Comparison of ENCODE assay signal across 11 mouse cellular contexts in genomic region chr2:62293846-62294245, GRCm38 (mm10).
DNase-seq lines count a peak whose midpoint lies in the region; ATAC-seq and TF ChIP-seq lines count a peak whose summit lies in the region.
"Had no signal": no experiment of that assay in that cellular context is flagged by ENCODE, and none has a peak within 500 bp of the region (broad histone marks: within the 10 kb centered on the region; RNA-seq: fewer than 3 reads in every experiment).

No protein-coding gene starts in this region.

- peak overlapping the region; percentile 29; the same call in 1 of the 2 replicates for H3K27ac ChIP-seq in layer of hippocampus, adult 2 months
- no peak overlapping the region for H3K27ac ChIP-seq in MEL (ENCODE audit: control insufficient read depth, low read depth, low read length)
- H3K27ac ChIP-seq: embryonic facial prominence, embryonic 12.5 days; liver, embryonic 14.5 days had no signal

- H3K9ac ChIP-seq in MEL (ENCODE audit: control insufficient read depth, low read depth, low read length, poor library complexity, severe bottlenecking) = no peak overlapping the region
- H3K9ac ChIP-seq: embryonic facial prominence, embryonic 12.5 days; liver, embryonic 14.5 days had no signal

- TF ChIP-seq POLR2A in MEL (IDR thresholded peaks at IDR 0.05; ENCODE audit: control insufficient read depth in 1 of 2, insufficient read depth in 1 of 2, low read depth in 1 of 2, low read length in 2 of 2, poor library complexity in 1 of 2) = no peak

- no peaks in the 10 kb centered on the region for H3K27me3 ChIP-seq in MEL (ENCODE audit: control insufficient read depth in 1 of 2, insufficient read depth in 2 of 2, low read length in 2 of 2)
- H3K27me3 ChIP-seq: embryonic facial prominence, embryonic 12.5 days had no signal

- DNase-seq in layer of hippocampus, adult 2 months (ENCODE audit: low spot score in 2 of 2) = peak in 1 of 2 experiments; percentile 27
- no peak for DNase-seq in layer of hippocampus, adult 8-10 months (ENCODE audit: low spot score in 2 of 2)
- DNase-seq in 416B (ENCODE audit: low read depth) (peak; percentile 84), MEL (ENCODE audit: low read depth, low spot score) (peak; percentile 14)
- DNase-seq in heart, adult 8-10 months (ENCODE audit: low spot score) = no peak
- DNase-seq in left cerebral cortex, adult 11 months (ENCODE audit: low spot score) = no peak
- DNase-seq: cerebellum, adult 9-10 months; lung, postnatal 4 days had no signal

- ATAC-seq in hematopoietic stem cell, adult 5-6 weeks (replicated peaks in 1 of 2; ENCODE audit: insufficient read depth in 1 of 2, low FRiP score in 2 of 2, low TSS enrichment in 1 of 2, low read depth in 1 of 2, poor library complexity in 2 of 2, severe bottlenecking in 2 of 2) = peak; percentile 42 to 67; a peak in 3 of 4 replicates

- TF ChIP-seq EP300 in MEL (IDR thresholded peaks at IDR 0.05; ENCODE audit: low read depth in 1 of 2, low read length in 2 of 2) = no peak

- H3K4me1 ChIP-seq in MEL (ENCODE audit: control insufficient read depth in 1 of 2, insufficient read depth in 2 of 2, low read length in 2 of 2) = no peaks in the 10 kb centered on the region
- H3K4me1 ChIP-seq: embryonic facial prominence, embryonic 12.5 days had no signal

- no peaks in the 10 kb centered on the region; a peak in 1 of 4 replicates for H3K36me3 ChIP-seq in MEL (ENCODE audit: control insufficient read depth in 1 of 2, insufficient read depth in 2 of 2, low read length in 2 of 2)
- H3K36me3 ChIP-seq: embryonic facial prominence, embryonic 12.5 days had no signal

- H3K4me3 ChIP-seq in layer of hippocampus, adult 2 months = no peak overlapping the region
- no peak overlapping the region for H3K4me3 ChIP-seq in MEL (ENCODE audit: control insufficient read depth in 1 of 2, insufficient read depth in 1 of 2, low read depth in 2 of 2, low read length in 2 of 2)
- H3K4me3 ChIP-seq: embryonic facial prominence, embryonic 12.5 days had no signal

- TF ChIP-seq RAD21 in MEL (IDR thresholded peaks at IDR 0.05; ENCODE audit: low read depth, low read length) = no peak

- no peaks in the 10 kb centered on the region for H3K79me2 ChIP-seq in MEL (ENCODE audit: control insufficient read depth, insufficient read depth, low read length, poor library complexity)

- no peaks in the 10 kb centered on the region for H3K9me3 ChIP-seq in MEL (replicated peaks; ENCODE audit: insufficient read depth, low read length)
- H3K9me3 ChIP-seq: embryonic facial prominence, embryonic 12.5 days had no signal

- no peak for TF ChIP-seq CTCF in layer of hippocampus, adult 2 months (conservative IDR thresholded peaks at IDR 0.05)
- TF ChIP-seq CTCF in MEL (IDR thresholded peaks at IDR 0.05 in 2 of 3, conservative IDR thresholded peaks at IDR 0.05 in 1 of 3; ENCODE audit: control insufficient read depth in 1 of 3, insufficient read depth in 1 of 3, low read depth in 2 of 3, low read length in 3 of 3, poor library complexity in 1 of 3, severe bottlenecking in 1 of 3) = no peak

TF ChIP-seq in MEL, 35 proteins besides CTCF, POLR2A, EP300 and RAD21:
- TF ChIP-seq USF1 (IDR thresholded peaks at IDR 0.05; ENCODE audit: low read depth, low read length) (no peak), TAL1 (IDR thresholded peaks at IDR 0.05; ENCODE audit: low read length) (no peak), POLR2AphosphoS5 (IDR thresholded peaks at IDR 0.05; ENCODE audit: borderline replicate concordance, low read depth, low read length) (no peak), MAX (IDR thresholded peaks at IDR 0.05; ENCODE audit: low read length) (no peak), RCOR1 (IDR thresholded peaks at IDR 0.05; ENCODE audit: low read depth, low read length) (no peak), KAT2A (conservative IDR thresholded peaks at IDR 0.05; ENCODE audit: low read depth, low read length) (no peak), USF2 (IDR thresholded peaks at IDR 0.05; ENCODE audit: borderline replicate concordance in 1 of 2, insufficient read depth in 1 of 2, low read depth in 1 of 2, low read length in 2 of 2) (no peak), ETS1 (IDR thresholded peaks at IDR 0.05; ENCODE audit: low read depth, low read length) (no peak), UBTF (IDR thresholded peaks at IDR 0.05; ENCODE audit: borderline replicate concordance, insufficient read depth, low read depth, low read length) (no peak), E2F4 (IDR thresholded peaks at IDR 0.05; ENCODE audit: borderline replicate concordance, low read depth, low read length) (no peak), TCF12 (IDR thresholded peaks at IDR 0.05; ENCODE audit: low read depth, low read length) (no peak), TBP (IDR thresholded peaks at IDR 0.05; ENCODE audit: low read depth, low read length) (no peak), POLR2AphosphoS2 (IDR thresholded peaks at IDR 0.05; ENCODE audit: low read length) (no peak), ZNF384 (IDR thresholded peaks at IDR 0.05; ENCODE audit: low read depth, low read length) (no peak)

Comparison
In these comparisons a context has a peak if more than half of its experiments do, and no peak if none do; other contexts are left out.
1. DNase-seq: peak in 416B (single experiment) and MEL (single experiment); none in layer of hippocampus, adult 8-10 months (0 of 2), heart, adult 8-10 months (single experiment) and left cerebral cortex, adult 11 months (single experiment).